Mouse (Mus musculus): ENCODE data around the gene Ret.

DNA sequence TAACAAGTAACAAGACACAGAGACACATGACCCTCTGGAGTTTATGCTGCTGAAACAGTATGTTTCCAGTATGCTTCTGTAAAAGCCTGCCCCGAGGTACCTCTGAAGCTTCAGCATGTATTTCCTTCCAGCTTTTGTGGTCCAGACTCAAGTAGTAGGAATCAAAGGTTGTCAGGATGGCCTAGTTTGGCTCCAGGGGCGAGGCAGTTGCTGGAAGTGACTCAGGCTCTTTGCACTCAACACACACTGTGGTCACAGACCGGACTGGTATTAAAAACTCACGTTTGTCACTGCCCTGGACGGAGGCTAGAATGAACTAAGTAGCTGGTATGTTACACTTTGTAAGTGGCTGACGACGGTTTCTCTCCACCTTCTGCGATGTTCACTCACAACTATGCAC lies 46.5 kb downstream of the Ret start:
- TF ChIP-seq CTCF (conservative IDR thresholded peaks at IDR 0.05; ENCODE audit: low read length), result no peak
- no peak for TF ChIP-seq NANOG (IDR thresholded peaks at IDR 0.05; ENCODE audit: borderline replicate concordance, low read length)

Measured in E14TG2a.4 (cell line).